Mouse (Mus musculus) liver, embryonic 14.5 days (tissue): ENCODE measurements around the gene Ticam1. TPM values are rescaled to one million over a fixed set of nuclear protein-coding genes. Genes with fewer than 3 reads are reported as not detected.

Source experiments
- ATAC-seq: fragments of 200-750 bp; cut with Nextera tagmentation; 2 replicates; pipeline ENCODE4 v1.8.0; 2017; ENCODE audit warnings: moderate number of reproducible peaks, mild to moderate bottlenecking, moderate library complexity; ENCODE audit not compliant: insufficient read depth
- DNase-seq, 3 experiments: peaks; one replicate each; pipeline ENCODE4 v3.0.0-alpha.2; 2012 to 2013; ENCODE audit warnings: low read depth in 3 of 3, low spot score in 3 of 3
- H3K27ac ChIP-seq: fragments of 300-500 bp; sonication (generic); 2 replicates; pipeline ENCODE4 v1.5.1; 2014; ENCODE audit warnings: moderate library complexity, mild to moderate bottlenecking, control low read depth, inconsistent platforms
- H3K27me3 ChIP-seq: fragments of 300-500 bp; sonication (generic); 2 replicates; pipeline ENCODE4 v1.6.1; 2014; ENCODE audit warnings: mild to moderate bottlenecking, low read length, moderate library complexity; ENCODE audit not compliant: control insufficient read depth, insufficient read depth
- H3K36me3 ChIP-seq: fragments of 300-500 bp; sonication (generic); replicated peaks from 2 replicates; pipeline ENCODE4 v1.6.1; 2014; ENCODE audit warnings: low read depth; ENCODE audit not compliant: control insufficient read depth, insufficient read depth
- H3K4me1 ChIP-seq, 2 experiments: fragments of 200-500 bp in 1 of 2; fragments of 300-500 bp in 1 of 2; sonication (generic) in 1 of 2; replicated peaks; 2 replicates each; pipeline ENCODE4 v1.6.1; 2012 to 2014; ENCODE audit warnings: antibody characterized with exemption in 1 of 2, inconsistent platforms in 1 of 2, low read length in 1 of 2; ENCODE audit not compliant: control insufficient read depth in 2 of 2, insufficient read depth in 2 of 2
- H3K4me2 ChIP-seq: fragments of 300-500 bp; sonication (generic); 2 replicates; pipeline ENCODE4 v1.6.1; 2014; ENCODE audit warnings: low read depth, mild to moderate bottlenecking, control low read depth, moderate library complexity
- H3K4me3 ChIP-seq, 2 experiments: fragments of 200-500 bp in 1 of 2; fragments of 300-500 bp in 1 of 2; sonication (generic) in 1 of 2; 2 replicates each; pipeline ENCODE4 v1.5.1; 2012 to 2014; ENCODE audit warnings: low read depth in 2 of 2, low read length in 2 of 2, mild to moderate bottlenecking in 2 of 2, control low read depth in 1 of 2, inconsistent platforms in 1 of 2, moderate library complexity in 1 of 2; ENCODE audit not compliant: insufficient read depth in 1 of 2
- H3K9ac ChIP-seq: fragments of 300-500 bp; sonication (generic); replicated peaks from 2 replicates; pipeline ENCODE4 v1.6.1; 2014; ENCODE audit warnings: mild to moderate bottlenecking, control low read depth, moderate library complexity
- H3K9me3 ChIP-seq: fragments of 300-500 bp; sonication (generic); 2 replicates; pipeline ENCODE4 v1.6.1; 2016; ENCODE audit warnings: low read length, mixed read lengths; ENCODE audit not compliant: control insufficient read depth
- CTCF ChIP-seq: IDR thresholded peaks from 2 replicates; pipeline ENCODE4 v1.5.1; 2016; ENCODE audit warnings: antibody characterized with exemption, low read depth, control low read depth
- EP300 ChIP-seq: IDR thresholded peaks from 2 replicates; pipeline ENCODE4 v1.6.1; 2016; ENCODE audit warnings: antibody characterized with exemption, low read depth
- WGBS: fragments of 180-500 bp; shearing (Covaris S2); extraction: QIAGEN DNeasy Blood & Tissue Kit; methylation state at CpG from one replicate; pipeline ENCODE4 v1.1.7; 2014; ENCODE audit not compliant: insufficient replicate concordance; 5-methylcytosine and 5-hydroxymethylcytosine counted together
- polyA plus RNA-seq, 2 experiments: library from polyadenylated mRNA; depleted of rRNA in 1 of 2; stranded (reverse) in 1 of 2; unstranded in 1 of 2; fragments of >200 nt; fragmentation: Nextera tagmentation in 1 of 2; extraction: Ambion mirVana in 1 of 2; gene quantifications; 2 replicates each; pipeline versions ENCODE4 v1.2.1 to v1.2.3; 2012 to 2014

Gene Ticam1
- polyA plus RNA-seq (2012; rRNA removed) (4.9 and 6.8 TPM in 2 replicates), polyA plus RNA-seq (2014; fragmentation: Nextera tagmentation; extraction: Ambion mirVana) (3.4 and 3.8 TPM in 2 replicates)

DNA sequence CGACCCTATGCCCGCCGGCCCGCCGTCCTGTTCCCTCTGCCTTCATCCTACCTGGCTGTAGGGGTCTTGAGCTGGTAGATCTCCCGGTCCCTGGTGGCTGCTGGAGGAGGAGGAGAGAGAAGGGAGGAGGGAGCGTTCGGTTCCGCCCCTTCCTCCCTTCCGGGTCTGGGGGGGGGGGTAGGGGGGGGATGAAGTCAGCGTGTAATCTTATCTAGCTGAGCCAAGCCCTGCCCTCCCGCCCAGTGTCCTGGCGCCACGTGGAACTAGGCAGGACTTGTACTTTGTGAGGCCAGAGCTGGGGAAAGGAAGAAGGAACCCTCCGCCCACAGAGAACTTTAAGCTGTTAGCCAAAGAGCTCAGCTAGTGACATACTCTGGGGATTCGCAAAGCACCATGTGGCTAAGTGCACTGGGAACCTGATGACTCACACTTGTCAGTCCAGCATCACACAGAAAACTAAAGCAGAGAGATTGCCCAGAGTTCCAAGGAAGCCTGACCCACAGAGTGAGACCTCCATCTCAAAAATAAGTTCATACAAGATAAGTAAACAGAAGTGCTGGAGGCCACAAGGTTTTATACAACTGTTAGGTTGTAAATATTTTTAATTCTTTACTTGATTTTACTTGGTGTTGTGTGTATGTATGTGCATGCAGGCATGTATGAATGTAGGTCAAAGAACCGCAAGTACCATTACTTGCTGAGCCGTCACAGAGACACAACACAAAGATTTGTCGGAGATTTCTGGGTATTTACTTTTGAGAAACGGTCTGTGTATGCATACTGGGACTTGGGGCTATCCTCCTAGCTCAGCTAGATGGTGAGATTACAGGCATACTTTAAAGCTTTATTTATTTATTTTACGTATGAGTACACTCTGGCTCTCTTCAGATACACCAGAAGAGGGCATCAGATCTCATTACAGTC is at the start of gene Ticam1:
Gene Ticam1 (minus strand): TSS at position 144 of the 924 bp plus-strand sequence.
- DNase-seq (peak; percentile 90 to 94 (median 91)), ATAC-seq (peak; percentile 90)
- Histone ChIP-seq H3K27ac (peak within 1 kb of the TSS; percentile 93), H3K4me1 (peaks cover 24 to 33% of the 10 kb centered on the region in 2 experiments), H3K4me2 (peak within 1 kb of the TSS; percentile 71), H3K4me3 (peak within 1 kb of the TSS; percentile 71 to 76), H3K36me3 (no peaks in the 10 kb centered on the region; the same call in 1 of the 2 replicates), H3K9me3 (no peaks in the 10 kb centered on the region), H3K27me3 (no peaks in the 10 kb centered on the region), H3K9ac (peak within 1 kb of the TSS; percentile 78)
- TF ChIP-seq EP300 (peak; percentile 69), CTCF (peak; percentile 51)
- 5% methylated on average over 17 of the region's 21 CpGs for WGBS

DNA sequence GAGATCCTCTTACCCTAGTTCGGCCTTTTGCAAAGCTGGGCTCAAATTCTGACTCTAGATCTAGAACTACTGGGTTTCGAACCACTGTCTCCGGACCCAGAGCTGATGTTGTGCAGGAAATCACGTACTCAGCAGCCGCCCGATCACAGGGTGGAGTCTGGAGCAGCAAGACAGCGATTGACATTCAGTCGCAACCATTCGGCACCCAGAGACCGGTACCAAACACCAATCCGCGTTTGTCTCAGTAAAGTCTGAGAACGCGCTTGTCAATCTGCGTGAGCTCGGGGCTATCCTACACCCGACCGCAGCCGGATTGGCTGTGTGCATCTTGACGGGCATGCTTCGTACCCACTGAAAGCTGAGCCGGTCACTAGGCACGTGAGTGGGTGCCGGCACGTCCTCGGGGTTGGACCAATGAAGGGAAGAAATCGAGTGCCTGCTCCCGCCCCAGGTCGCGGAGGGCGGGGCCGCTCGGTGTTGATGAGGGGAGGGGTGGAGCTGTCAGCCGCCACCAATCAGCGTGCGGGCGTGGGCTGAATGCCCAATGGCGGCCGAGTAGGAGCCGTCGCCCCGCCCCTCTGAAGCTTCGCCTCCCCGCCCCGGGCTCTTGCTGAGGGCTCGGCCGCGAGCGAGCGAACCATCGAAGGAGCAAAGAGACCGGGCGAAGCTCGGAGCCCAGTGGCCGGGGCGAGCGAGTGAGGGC is 49.0 kb upstream of the Ticam1 start, which contains the start of gene Kdm4b:
Gene Kdm4b (plus strand): TSS at position 613 of the 703 bp plus-strand sequence.
- ATAC-seq (peak; percentile 96), DNase-seq (peak; percentile 98)
- Histone ChIP-seq H3K9me3 (no peaks in the 10 kb centered on the region), H3K4me1 (peaks cover 17 to 28% of the 10 kb centered on the region in 2 experiments), H3K4me2 (peak within 1 kb of the TSS; percentile 96), H3K4me3 (peak within 1 kb of the TSS; percentile 64 to 77), H3K27me3 (no peaks in the 10 kb centered on the region), H3K27ac (peak within 1 kb of the TSS; percentile 85), H3K36me3 (peaks cover 30% of the 10 kb centered on the region), H3K9ac (peak within 1 kb of the TSS; percentile 88)
- 1% methylated on average over 57 of the region's 57 CpGs for WGBS
- TF ChIP-seq CTCF (no peak), EP300 (no peak)

DNA sequence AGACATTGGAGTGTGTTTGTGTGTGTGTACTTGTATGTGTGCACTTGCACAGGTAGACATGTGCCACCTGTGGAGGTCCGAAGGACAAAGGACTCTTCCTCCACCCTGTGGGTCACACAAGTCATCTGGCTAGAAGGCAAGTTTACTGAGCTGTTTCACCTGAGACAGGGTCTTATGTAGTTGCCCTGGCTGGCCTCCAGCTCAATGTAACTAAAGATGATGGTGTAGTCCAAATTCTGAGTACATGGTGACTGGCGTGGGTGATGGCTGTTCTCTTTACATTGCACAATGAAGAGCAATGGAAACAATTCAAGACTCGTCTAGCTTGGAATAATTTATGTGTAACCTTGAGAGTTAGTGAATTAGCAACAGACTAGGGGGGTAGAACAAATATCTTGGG is 47.8 kb upstream of the Ticam1 start:
- Histone ChIP-seq H3K4me2 (peak overlapping the region; percentile 81), H3K9ac (no peak overlapping the region), H3K4me1 (peaks cover 17 to 28% of the 10 kb centered on the region in 2 experiments), H3K27ac (no peak overlapping the region), H3K27me3 (no peaks in the 10 kb centered on the region), H3K4me3 (no peak overlapping the region), H3K36me3 (peaks cover 42% of the 10 kb centered on the region), H3K9me3 (no peaks in the 10 kb centered on the region)
- ATAC-seq (no peak), DNase-seq (no peak)
- TF ChIP-seq CTCF (no peak), EP300 (no peak)
- 66% methylated on average over 3 of the region's 3 CpGs for WGBS

DNA sequence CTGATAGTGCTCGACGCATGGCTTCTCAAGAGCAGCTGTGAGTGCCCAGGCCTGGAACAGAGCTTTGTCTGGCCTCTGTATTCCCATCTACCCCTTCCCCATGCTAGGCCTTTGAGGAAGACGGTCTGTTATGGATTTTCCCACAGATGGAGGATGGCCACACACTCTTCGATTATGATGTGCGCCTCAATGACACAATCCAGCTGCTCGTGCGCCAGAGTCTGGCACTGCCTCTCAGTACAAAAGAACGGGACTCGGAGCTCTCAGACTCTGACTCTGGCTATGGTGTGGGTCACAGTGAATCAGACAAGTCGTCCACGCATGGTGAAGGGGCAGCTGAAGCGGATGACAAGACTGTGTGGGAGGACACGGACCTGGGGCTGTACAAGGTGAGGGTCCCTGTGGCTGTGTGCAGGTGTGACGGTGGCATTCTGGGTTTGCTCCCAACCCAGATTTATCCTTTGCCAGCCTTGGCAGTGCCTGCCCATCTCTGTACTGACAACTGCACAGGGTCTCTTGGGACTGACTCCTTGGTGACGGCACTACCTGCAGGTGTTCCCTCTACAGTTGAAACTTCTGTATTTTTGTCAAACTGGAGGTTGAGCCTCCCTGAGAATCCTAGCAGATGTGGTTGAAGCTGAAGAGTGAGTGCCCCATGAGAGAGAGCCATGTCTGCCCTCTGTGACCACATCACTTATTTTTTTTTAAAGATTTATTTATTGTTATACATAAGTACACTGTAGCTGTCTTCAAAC is 32.8 kb upstream of the Ticam1 start:
- H3K4me1 ChIP-seq: peaks cover 4 to 18% of the 10 kb centered on the region in 2 experiments; a peak in 3 of 4 replicates
- no peak overlapping the region for H3K9ac ChIP-seq
- H3K36me3 ChIP-seq: peaks cover 96% of the 10 kb centered on the region
- H3K4me2 ChIP-seq: no peak overlapping the region
- no peak overlapping the region for H3K27ac ChIP-seq
- H3K9me3 ChIP-seq: no peaks in the 10 kb centered on the region
- TF ChIP-seq CTCF (no peak), EP300 (no peak)
- ATAC-seq (no peak), DNase-seq (no peak)
- no peaks in the 10 kb centered on the region for H3K27me3 ChIP-seq
- H3K4me3 ChIP-seq: no peak overlapping the region
- WGBS: 90% methylated on average over 15 of the region's 15 CpGs
